Mouse (Mus musculus): Measurements from ENCODE around the gene Npb. TPM values are rescaled to one million over a fixed set of nuclear protein-coding genes. Genes with fewer than 3 reads are reported as not detected.
"Not testable (repeated sequence)": the region's sequence is repeated elsewhere in the genome, so short reads cannot be mapped to it uniquely, and the experiment has no call there.

The Npb gene
- total RNA-seq (2022): 1 to 10 TPM in 2 of 4 experiments, not detected in 2; 1.3 to 2.1 TPM

- no peak for DNase-seq
These were observed at the start of gene Npb for GRCm38 (mm10) chr11:120608241-120609034. Npb (plus strand) TSS chr11:120608477.

DNA sequence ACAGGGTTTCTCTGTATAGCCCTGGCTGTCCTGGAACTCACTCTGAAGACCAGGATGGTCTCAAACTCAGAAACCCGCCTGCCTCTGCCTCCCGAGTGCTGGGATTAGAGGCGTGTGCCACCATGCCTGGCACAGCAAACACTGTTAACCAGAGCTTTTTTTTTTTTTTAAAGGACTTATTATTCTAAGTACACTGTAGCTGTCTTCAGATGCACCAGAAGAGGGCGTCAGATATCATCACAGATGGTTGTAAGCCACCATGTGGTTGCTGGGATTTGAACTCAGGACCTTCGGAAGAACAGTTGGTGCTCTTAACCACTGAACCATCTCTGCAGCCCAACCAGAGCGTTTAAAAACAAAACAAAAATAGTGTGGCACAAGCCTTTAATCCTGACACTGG is 49.4 kb upstream of the Npb start:
- DNase-seq: not testable (repeated sequence)

DNA sequence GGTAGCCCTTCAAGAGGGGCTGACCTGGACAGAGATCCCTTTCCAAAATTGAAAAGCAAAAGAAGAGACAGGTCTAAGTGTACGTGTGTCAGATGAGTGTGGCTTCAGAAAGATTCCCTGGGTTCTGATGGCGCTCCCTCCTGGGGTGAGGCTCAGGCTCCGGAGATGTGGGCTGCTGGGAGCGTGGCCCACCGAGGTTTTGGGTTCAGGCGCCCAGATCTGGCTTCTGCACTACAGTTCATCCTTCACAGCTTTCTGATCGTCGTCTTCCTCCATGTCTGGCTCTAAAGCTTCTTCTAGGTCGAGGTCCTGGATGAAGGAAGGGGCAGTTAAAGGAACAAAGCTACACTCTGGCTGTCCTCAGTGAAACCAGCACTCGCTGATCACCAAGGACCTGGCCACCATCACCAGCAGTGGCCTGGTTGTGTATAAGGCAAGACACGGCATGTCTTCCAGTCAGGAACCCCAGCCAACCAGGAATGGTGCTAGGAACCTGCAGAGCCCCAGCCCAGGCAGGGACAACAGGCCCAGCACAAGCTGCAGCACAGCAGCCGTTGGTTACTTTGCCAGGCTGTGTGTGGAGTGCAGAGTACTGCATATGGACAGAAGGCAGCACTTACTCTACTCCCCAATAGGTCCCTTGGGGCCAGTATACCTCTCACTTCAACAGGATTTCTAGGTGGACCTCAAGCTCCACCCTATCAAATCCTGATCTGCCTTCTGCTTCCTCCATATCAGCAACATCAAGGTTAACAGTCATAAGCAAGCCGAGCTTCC is 47.1 kb upstream of the Npb start:
- no peak for DNase-seq

- DNase-seq: no peak
These were observed 45.3 kb upstream of the Npb start for GRCm38 (mm10) chr11:120562949-120563348.

- no peak for DNase-seq
These were observed 43.2 kb upstream of the Npb start for GRCm38 (mm10) chr11:120565114-120565513.

DNA sequence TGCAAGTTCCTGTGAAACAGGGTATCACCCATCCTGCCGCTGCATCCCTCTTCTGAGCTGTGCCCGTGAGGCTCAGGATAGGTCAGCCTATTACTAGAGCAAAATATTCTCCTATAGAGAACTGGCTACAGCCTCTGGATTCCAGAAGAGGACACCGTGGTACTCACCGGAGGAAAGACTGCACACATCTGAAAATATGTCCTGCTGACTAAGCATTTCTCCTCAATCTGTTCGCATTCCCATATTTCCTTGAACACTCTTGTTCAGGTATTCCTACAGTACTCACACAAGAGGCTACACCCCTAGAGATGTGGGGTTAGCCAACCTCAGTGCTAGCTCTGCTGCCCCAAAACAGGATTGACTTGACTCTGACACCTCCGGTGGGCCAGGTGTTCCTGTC is 40.0 kb upstream of the Npb start:
- no peak for DNase-seq

- DNase-seq: no peak
These were observed 37.2 kb upstream of the Npb start for GRCm38 (mm10) chr11:120571122-120571521.

- no peak for DNase-seq
These were observed 36.4 kb upstream of the Npb start for GRCm38 (mm10) chr11:120571754-120572416.

GRCm38 (mm10) chr11:120572417-120572751 is 35.9 kb upstream of the Npb start:
- DNase-seq: no peak

DNA sequence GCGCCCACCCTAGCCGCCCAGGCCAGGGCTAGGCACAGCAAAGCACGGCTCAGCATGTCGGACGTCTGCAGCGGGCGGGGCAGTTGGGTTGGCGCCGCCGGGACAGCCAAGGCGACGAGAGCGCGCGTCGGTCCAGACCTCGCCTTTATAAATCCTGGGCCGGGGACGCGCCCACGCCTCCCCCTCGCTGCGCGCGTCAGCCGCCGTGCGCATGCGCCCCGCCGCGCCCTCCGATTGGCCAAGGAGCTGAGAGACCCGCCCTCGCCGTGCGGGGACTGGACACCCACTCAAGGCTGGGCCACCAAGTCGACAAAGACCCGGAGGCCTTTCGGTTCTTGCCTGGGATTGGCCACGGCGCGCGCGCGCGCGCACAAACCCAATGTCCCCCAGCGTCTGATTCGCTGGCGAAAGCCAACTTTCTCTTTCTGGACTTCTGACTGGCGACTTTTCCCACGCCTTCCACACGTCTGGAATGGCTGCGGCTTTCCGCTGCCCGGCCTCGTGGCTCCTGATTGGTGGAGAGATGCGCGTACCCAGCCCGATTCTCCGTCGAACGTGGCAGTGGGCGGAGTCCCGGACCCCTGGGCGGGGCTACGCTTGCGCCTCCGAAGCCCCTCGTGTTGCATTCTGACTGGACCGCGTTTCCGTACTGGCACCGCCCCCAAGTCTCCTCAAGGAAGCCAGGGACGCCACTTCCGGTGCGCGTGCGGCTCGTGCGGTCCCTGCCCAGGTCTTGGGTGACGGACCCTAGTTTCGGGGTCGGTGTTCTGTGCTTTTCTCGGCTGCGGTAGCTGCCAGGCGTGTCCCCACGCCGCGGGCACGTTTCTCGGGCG is 35.3 kb upstream of the Npb start, which contains the start of gene P4hb:
Gene P4hb, minus strand, starts transcription at position 502 of the 833 bp plus-strand sequence.
- DNase-seq: peak; percentile 100

DNA sequence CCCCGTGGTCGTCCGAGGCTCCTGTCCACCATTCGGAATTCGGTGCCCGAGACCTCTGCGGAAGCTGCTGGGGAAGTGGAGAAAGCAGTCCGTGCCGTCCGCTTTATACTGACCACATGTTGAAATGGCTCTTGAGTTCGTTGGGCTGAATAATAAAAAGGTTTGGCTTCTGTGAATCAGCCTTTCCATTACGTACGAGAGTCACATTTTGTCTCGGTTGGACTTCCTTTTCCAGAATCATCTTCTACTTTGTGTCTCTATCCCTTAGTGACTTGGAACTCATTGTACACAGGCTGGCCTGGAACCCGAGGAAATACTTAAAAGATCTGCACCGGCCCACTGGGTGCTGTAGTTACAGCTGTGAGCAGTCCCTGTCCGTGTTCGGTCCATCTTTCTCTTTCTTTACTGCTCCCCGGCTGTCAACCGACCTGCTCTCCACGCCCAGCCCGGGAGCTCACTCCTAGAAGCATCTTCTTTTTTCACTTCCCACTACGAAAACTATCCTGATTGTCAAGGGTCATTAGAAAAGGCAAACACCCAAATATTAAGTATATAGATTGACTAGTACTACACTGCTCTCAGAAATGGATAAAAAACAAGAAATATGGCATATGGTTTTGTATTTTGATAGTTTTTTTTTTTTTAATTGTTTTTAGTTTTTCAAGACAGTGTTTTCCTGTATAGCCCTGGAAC is 34.5 kb upstream of the Npb start:
- no peak for DNase-seq

- DNase-seq: no peak
These were observed 34.0 kb upstream of the Npb start for GRCm38 (mm10) chr11:120574278-120574600.

DNA sequence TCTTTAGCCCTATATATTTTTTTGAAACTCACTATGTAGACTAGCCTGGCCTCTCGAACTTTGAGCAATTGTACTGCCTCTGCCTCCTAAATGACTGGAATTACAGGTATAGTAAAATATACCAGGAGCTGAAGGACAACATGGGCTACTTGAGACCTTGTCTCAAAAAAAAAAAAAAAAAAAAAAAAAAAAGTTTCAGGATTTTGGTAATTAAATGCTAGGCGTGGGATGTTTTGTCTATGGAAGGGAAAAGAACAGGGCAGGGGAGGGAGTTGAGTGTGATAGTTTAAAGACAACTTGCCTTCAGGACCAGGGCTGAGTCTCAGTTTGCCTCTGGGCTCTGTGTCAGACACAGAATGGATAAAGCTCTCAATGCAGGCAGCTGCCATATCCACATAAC is 33.2 kb upstream of the Npb start:
- no peak for DNase-seq

GRCm38 (mm10) chr11:120575940-120576339 is 32.3 kb upstream of the Npb start:
- DNase-seq: no peak

DNA sequence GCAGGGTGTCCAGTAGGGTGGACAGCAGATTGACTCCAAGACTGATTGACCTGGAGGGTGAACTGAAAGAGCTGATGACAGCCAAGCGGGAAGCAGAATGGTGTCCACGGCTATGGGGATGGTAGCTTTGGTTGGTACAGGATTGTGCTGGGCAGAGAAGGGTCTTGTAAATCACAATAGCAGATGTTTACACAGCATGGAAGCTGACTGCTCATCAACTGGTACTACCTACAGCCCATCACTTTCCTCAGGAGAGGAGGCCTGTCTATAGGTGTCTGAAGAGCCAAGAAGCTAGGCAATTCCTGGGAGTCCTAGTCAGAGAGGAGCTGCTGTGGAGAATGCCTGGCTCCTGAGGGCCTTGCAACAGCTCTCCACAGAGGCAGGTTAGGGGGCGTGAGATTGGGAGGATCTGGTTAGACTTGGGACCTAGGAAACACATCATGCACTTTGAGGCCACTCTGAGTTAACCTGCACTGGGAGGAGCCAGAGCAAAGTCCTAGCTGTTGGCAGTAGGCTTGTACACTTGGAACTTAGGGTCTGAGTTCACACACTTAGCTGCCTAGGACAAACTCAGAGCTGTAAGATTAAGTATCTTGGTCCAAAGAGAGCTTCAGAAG is 31.8 kb upstream of the Npb start:
- no peak for DNase-seq

DNA sequence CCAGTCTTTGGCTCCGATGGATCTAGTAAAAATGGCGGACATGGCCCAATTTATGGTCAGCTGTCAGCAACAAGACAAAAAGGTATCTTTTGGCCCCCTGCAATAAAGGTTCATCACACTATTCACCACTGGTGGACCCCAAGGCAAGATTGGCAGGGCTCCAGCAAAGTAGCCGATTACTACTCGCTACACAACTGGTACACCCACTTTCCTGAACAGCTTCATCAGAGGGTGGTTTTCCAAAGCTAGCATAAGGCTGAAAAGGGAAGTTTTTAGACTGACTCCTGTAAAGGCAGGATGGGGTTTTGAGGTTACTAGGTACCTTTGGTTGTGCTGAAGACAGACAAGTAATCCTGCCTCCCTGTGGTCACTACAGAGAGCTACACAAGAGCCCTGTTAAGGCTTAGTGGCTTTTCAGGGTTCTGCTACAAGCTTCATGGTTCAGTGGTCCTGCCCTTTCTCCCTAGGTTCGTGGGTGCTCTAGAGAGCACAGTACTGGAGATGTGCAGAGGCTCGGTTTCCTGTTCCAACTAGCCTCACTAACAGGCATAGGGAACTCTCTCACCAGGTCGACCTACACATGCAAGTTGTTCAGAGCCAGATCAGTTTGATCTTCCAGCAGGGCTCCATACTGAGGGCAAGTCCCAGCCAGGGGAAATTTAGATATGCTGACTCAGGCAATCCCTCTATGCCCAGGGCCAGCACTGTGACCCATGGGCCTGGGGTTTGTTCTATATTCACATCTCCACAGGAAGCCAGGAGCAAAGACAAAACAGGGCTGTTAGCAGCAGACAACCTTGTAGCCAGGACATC is 30.9 kb upstream of the Npb start:
- DNase-seq: no peak

DNA sequence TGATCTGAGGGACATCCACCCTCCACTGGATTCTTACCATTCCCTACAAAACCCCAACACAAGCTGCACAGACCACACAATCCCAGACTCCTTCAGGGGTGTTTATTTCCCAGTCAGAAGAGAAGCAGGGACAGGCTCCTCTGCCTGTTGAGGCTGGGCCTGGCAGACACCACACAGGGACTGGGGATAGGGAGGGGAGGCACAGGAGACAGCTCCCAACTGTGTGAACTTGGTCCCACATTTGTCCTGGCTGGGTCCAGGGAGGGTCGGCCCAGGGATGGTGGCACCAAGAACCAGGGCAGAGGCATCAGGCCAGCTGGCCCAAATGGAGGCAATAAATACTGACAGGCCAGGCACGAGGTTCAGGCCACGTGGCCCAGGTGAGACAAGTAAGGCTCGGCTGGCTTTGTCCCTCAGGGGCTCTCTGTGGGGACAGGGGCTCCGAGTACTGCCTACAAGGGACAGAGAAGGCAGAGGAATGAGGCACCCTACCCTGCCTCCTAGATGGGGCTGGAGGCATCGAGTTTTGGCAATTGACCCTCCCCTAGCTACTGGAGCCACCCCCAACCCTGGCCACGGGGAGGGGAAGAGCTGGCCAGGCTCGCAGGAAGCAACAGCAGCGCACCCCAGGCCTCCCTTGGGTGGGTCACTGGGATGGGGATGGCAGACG is 30.1 kb upstream of the Npb start:
- peak; percentile 21 for DNase-seq

- peak; percentile 30 for DNase-seq
These were observed 29.5 kb upstream of the Npb start for GRCm38 (mm10) chr11:120578694-120579243.

- peak; percentile 22 for DNase-seq
These were observed 28.8 kb upstream of the Npb start for GRCm38 (mm10) chr11:120579316-120580107.

Measured in adrenal gland, adult 8-10 months (tissue).